Mouse (Mus musculus): Measurements from ENCODE around the gene Isoc2b.
A peak's percentile ranks its signal among the peaks of the same experiment; 100 is the strongest.
"Not testable (repeated sequence)": the region's sequence is repeated elsewhere in the genome, so short reads cannot be mapped to it uniquely, and the experiment has no call there.

Isoc2b gene

DNA sequence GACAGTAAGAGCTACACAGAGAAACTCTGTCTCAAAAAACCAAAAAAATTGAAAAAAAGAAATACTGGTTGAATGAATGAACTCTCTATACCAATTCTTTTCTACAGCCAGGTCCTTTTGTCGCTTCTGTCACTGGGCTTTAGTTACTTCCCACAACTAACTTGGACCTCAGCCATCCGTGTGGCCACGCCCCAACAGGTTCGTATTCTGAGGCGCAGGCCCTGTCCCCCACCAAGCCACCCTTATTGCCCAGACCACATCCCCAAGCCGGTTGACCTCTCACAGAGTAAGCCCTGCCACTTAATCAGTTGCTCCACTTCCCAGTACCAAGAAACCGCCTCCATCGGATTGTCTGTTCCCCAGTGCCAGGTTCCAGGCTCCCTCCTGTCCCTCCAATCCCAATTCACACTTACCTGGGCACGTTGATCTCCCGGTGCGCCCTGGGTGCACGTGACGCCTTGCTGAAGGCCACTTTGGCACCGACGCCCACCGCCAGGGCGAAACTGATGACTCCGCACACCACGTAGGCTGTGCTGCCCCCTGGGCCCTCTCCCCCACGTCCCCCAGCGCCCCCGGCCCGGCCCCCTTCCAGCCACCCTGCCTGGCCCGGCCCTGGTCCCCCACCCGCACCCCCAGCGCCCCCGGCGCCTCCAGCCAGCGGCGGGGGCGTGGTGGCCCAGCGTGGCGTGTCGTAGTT is 34.3 kb downstream of the Isoc2b start:
- DNase-seq (ENCODE audit: low read depth, low spot score), result no peak

DNA sequence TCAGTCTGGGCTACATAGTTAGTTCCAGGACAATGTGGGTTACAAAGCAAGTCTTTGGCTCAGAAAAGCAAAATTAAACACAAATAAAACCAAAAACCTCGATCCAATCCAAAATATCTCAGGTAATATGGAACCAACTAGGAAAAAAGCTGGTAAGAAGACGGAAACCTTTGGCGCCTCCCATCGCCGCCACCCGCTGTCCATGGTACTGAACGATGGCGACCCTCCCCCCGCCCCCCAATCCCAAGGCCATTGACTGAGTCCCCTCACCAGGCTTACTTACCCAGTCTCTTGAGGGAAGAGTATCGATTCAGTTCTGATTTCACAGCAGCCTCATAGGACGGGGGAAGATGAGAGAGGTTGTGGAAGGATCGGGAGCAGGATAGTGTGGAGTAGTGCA is 39.6 kb downstream of the Isoc2b start:
- no peak for DNase-seq (ENCODE audit: low read depth, low spot score)

DNA sequence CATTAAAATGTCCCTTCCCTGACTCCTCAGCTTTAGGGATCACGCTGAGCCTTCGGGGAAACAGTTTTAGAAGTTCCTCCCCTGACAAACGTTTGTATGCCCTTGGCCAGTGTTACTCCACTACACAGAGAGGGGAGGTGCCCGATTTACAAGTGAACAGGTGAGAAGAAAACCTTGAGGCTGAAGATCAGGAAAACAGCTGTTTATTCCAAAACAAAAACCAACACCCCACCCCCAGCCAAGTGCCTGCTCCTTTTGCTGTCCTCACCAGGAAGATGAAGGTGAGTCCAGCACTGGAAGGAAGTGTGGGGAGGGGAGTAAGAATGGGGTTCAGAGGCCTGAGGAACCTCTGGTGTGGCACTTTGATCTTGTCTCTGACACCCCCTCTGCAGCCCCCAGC is 44.7 kb downstream of the Isoc2b start:
- DNase-seq (ENCODE audit: low read depth, low spot score), result no peak

DNA sequence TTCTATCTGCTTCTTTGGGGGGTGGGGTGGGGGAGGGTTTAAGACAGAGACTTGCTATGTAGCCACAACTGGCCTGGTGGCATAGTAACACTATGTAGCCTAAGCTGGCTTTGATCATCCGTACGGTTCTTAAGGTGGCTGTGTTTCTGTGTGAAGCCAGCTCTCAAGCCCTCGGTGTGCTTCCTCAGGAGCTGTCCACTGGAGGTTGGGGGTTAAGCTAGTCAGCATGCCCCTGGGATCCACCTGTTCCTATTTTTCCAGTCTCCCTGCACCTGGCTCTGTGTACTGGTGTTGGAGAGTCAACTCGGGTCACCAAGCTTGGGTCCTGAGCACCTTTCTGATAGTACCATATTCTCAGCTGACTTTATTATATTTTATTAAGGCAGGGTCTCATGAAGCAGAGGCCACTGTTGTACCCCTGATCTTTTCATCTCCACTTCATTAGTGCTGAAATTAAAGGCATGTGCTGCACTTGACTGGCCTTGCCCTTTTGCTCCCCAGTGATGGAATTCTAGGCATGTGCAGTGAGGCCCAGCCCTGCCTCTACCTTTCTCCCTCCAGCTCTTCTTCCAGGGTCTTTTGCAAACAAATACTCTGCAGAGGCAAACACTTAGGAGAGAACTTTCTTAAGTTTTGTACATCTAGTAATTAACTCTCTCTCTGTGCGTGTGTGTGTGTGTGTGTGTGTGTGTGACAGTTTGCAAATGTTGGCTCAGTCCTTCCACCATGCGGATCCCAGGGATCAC is 47.7 kb downstream of the Isoc2b start:
- DNase-seq (ENCODE audit: low read depth, low spot score), result no peak

DNA sequence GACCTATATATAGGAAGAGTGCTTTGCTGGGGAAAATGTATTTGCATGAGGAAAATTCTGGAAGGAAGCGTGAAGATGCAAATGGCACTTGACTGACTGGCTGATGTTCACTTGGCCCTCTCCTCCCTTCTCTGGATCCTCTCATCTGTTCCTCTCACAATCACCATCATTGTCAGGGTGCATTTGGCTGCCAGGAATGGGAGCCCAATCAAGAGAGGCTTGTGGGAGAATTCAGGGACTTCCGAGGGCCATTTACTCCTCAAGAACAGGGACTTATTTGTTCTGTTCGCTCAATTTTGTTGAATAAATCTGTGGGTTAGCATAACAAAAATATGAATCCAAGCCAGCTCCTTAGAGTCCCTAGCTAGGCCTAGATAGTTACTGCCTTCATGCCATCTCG is 48.4 kb downstream of the Isoc2b start:
- DNase-seq (ENCODE audit: low read depth, low spot score), result no peak

DNA sequence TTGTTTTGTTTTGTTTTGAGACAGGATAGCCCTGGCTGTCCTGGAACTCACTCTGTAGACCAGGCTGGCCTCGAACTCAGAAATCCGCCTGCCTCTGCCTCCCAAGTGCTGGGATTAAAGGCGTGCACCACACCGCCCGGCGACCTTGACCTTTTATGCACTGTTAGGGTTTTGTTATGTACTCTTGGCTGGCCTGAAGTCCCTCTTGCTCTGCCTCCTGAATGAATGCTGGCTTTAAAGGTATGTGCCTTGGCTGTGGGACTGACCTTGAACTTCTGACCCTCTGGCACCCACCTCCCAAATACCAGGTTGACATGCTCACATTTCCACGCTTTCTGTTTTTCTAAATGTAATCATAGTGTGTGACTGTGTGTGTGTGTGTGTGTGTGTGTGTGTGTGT is 49.1 kb downstream of the Isoc2b start:
- not testable (repeated sequence) for DNase-seq (ENCODE audit: low read depth, low spot score)

DNA sequence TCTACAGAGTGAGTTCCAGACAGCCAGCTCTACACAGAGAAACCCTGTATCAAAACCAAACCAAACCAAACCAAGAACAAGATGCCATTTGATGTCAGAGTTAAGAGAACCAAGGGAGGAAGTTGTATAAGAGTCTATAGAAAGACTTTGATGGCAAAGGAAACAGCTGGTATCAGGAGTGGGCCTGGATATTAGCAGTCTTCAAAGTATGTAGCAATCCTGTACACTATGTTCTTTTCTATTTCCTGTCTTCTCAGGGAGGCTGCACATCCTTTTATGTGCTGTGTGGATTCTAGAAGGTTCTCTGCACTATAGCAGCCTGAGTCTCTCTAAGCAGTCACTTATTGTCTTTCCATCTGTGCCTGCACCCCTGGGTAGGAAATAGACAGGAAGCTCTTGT is 53.5 kb downstream of the Isoc2b start:
- DNase-seq (ENCODE audit: low read depth, low spot score), result peak; percentile 80

DNA sequence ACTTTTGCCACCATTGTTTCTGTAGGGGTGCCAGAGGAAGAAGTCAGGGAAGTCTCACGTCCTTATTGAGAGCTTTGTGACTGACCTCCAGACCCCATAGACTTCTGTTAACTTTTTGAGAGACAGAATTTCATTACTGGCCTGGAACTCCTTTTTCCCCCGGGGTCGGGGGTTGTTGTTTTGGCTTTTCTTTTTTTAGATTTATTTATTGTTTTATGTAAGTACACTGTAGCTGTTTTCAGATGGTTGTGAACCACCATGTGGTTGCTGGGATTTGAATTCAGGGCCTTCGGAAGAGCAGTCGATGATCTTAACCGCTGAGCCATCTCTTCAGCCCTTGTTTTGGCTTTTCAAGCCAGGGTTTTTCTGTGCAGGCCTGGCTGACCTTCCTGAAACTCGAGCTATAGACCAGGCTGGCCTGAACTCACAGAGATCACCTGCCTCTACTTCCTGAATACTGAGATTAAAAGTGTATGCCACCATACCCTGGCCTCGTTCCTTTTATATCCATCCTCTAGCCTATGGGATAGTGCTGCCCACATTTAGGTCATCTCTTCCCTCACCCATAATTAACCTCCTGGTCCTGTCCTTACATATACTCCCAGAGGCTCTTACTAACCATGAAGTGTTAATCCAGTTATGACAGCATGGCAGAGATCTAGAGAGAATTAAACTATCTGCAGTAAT is 56.8 kb downstream of the Isoc2b start:
- DNase-seq (ENCODE audit: low read depth, low spot score), result no peak

DNA sequence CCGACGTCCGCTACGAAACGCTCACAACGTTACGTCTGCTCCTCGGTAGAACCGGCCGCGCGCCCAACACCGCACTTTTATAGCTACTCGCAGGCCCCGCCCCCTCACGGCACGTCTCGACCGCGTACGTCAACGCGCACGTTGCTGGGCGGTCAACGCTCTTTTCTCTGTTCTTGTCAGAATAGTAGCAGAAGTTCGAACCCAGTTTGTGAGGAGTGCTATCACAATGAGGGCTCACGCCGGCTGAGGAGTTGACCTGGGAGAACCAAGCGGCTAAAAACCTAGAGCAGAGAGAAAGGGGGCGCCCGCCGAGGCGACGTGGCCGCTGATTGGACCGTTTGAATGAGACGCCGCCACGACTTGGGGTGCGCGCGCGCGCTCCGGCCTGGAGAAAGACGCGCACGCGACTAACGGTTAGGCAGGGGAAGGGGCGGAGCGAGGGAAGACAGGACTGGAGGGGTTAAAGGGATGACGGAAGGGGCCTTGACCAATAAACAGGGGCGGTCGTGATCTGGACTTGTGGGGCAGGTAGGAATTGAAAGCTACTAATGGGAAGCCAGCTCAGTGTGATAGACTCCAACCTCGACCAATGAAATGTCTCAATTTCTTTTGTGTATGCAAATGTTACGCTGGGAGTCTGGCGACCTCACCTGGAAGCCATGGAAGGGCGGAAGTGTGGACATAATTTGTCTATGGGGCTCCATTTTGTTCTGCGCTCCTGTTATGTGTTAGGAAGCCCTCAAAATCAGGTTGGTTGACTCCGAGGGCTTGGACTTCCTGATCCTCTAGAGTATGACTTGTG is 57.6 kb downstream of the Isoc2b start, which contains the start of gene Ube2s:
Gene Ube2s (minus strand): TSS at position 288 of the 802 bp plus-strand sequence.
- peak; percentile 100 for DNase-seq (ENCODE audit: low read depth, low spot score)

DNA sequence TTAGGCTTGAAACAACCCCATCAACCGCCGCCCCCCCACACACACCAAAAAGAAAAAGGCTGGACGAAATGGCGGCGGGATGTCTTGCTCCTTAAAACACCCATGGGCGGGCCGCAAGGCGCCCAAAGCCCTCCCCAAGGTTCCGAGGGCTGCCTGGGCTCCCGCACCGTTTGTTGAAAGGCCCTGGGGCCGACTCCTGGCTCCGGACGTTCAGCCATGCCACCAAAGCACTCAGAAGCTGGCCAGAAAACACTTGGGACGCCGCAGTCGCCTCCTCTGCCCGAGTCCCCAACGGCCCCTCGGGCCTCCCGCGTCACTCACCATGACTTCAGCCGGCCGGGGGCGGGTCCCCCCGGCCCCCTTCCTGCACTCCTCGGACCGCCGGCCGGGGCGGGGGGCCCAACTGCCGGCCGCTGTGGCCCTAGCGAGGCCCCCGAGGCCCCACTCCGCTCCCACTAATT is 58.2 kb downstream of the Isoc2b start:
- peak; percentile 64 for DNase-seq (ENCODE audit: low read depth, low spot score)

DNA sequence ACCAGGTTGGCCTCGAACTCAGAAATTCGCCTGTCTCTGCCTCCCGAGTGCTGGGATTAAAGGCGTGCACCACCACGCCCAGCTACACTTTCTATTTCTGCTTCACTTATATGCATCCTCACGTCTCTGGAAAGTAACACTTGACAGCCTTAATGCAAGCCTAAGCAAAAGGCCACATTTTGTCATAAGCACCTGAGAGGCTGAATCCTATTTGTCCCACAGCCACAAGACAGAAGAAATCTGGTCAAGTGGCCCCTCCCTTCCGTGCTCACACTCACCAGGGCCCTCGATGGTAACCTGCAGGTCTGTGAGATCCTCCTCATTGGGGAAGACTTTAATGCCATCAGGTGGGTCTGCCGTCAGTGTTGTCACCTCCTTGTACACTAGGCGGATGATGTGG is 58.9 kb downstream of the Isoc2b start:
- DNase-seq (ENCODE audit: low read depth, low spot score), result peak; percentile 32

DNA sequence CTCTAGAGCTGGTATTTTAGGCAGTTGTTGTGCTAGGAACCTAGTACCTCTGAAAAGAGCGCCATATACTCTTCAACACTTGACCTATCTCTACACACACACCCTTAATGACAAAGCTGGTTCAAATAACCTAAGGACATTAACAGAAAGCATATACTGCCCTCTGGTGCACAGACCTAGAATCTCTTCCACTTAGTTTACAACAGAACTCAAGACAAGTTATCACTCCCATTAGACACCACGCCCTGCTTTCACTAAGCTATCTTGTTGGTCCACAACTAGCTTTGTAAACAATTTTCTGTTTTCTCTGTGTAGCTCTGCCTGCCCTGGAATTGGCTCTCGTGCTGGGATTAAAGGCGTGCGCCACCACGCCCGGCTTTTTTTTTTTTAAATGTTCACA is 63.3 kb downstream of the Isoc2b start:
- DNase-seq (ENCODE audit: low read depth, low spot score), result peak; percentile 69

DNA sequence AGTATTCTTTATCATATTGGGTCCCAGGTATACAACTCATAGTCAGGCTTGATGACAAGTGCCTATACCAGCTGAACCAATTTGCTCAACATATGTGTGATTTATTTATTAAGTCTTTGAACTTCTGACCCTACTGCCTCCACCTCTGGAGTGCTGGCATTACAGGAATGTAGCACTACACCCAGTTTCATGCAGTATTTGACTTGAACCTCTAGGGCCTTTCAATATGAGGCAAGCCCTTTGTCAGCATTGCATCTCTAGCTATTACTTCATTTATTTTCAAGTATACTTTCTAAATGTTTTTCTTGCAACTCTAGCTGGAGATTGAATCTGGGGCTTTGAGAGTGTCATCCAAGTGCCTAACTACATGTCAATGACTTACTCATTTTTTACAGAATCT is 67.8 kb downstream of the Isoc2b start:
- no peak for DNase-seq (ENCODE audit: low read depth, low spot score)

DNA sequence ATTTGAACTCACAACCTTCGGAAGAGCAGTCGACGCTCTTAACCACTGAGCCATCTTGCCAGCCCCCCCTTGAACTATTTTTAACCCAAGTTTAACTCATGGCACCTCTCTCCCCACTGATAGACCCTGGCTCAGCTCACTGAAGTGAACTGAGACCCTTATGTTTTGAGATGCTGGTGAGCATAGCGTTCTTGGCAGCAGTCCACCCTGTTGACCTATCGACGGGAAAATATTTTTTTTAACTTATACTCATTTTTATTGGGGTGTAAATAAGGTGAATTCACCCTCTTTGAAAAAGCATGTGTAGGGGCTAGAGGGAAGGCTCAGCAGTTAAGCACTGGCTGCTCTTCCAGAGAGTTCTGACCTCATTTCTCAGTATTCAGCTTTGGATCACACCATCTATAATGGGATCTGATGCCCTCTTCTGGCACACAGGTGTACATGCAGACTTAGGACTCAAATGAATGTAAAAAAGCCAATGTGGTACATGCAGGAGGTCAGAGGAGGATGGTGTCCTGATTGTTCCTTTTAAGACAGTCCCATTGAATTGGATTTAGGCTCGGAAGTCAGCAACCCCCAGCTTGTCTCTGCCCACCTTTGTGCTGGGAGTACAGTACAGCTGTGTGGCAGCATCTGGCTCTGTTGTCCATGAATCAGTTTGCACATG is 74.2 kb downstream of the Isoc2b start:
- DNase-seq (ENCODE audit: low read depth, low spot score), result peak; percentile 70
